In genomic region chr6:116628539-116629171, GRCm38 (mm10) we compare ENCODE assay signal across 7 mouse cellular contexts. TPM values are rescaled to one million over a fixed set of nuclear protein-coding genes. Genes with fewer than 3 reads are reported as not detected.
A peak's percentile ranks its signal among the peaks of the same experiment; 100 is the strongest.
DNase-seq lines count a peak whose midpoint lies in the region; ATAC-seq lines count a peak whose summit lies in the region.

Gene Zfp422, minus strand, starts transcription at chr6:116628999.

- no peaks in the 10 kb centered on the region for H3K9me3 ChIP-seq in hindbrain, embryonic 15.5 days

- WGBS in hindbrain, embryonic 15.5 days, result under 1% methylated on average over 55 of the region's 56 CpGs

- H3K27ac ChIP-seq in hindbrain, embryonic 15.5 days (replicated peaks), result peak within 1 kb of the TSS; percentile 95

- peaks cover 13% of the 10 kb centered on the region for H3K36me3 ChIP-seq in hindbrain, embryonic 15.5 days

- peak within 1 kb of the TSS; percentile 68 for H3K4me3 ChIP-seq in hindbrain, embryonic 15.5 days

- H3K4me1 ChIP-seq in hindbrain, embryonic 15.5 days (replicated peaks), result peaks cover 22% of the 10 kb centered on the region

- H3K27me3 ChIP-seq in hindbrain, embryonic 15.5 days, result no peaks in the 10 kb centered on the region

- ATAC-seq in hindbrain, embryonic 15.5 days (ENCODE audit: low FRiP score, low read depth), result peak; percentile 97
- ATAC-seq in megakaryocyte progenitor cell, adult 5-6 weeks (replicated peaks; ENCODE audit: poor library complexity), result peak; percentile 59

- peak within 1 kb of the TSS; percentile 97 for H3K9ac ChIP-seq in hindbrain, embryonic 15.5 days

- peak within 1 kb of the TSS; percentile 70 for H3K4me2 ChIP-seq in hindbrain, embryonic 15.5 days

- peak; percentile 70 for DNase-seq in ZHBTc4 (ENCODE audit: low read depth, low spot score)
- DNase-seq in cerebellum, postnatal 10 days, result peak; percentile 87 to 92
- DNase-seq in frontal cortex, postnatal 36 days (ENCODE audit: low spot score in 2 of 2), result peak; percentile 57 to 59
- peak; percentile 45 for DNase-seq in left cerebral cortex, adult 8-10 months (ENCODE audit: low spot score in 2 of 2)
- peak; percentile 71 for DNase-seq in right cerebral cortex, postnatal 14 days

RNA-seq across cellular contexts. Expression of gene Zfp422, which starts in this region (rescaled TPM):
- 131 and 135 TPM in 2 replicates for polyA plus RNA-seq in hindbrain, embryonic 15.5 days (2015; fragmentation: Nextera tagmentation; extraction: Ambion mirVana)
- 10 to 100 TPM; 19.5 to 32.6 (median 23.2) TPM for total RNA-seq in left cerebral cortex, adult 8-10 months (2022)
- 129 and 134 TPM in 2 replicates for total RNA-seq in megakaryocyte progenitor cell, adult 5-6 weeks (2015)
- total RNA-seq in megakaryocyte progenitor cell, adult 5-6 weeks (2017), result 58.4 and 63.3 TPM in 2 replicates

Comparison
In these comparisons a context has a peak if more than half of its experiments do, and no peak if none do; other contexts are left out.
1. Peak in every context shown above with its lines: DNase-seq, ATAC-seq, H3K4me3 ChIP-seq and H3K27ac ChIP-seq.